ENCODE assay signal across 25 mouse cellular contexts in genomic region chr19:10362473-10363129, GRCm38 (mm10). TPM values are rescaled to one million over a fixed set of nuclear protein-coding genes. Genes with fewer than 3 reads are reported as not detected.
A peak's percentile ranks its signal among the peaks of the same experiment; 100 is the strongest.
DNase-seq lines count a peak whose midpoint lies in the region; ATAC-seq lines count a peak whose summit lies in the region.
"Had no signal": no experiment of that assay in that cellular context is flagged by ENCODE, and none has a peak within 500 bp of the region (broad histone marks: within the 10 kb centered on the region; RNA-seq: fewer than 3 reads in every experiment).

No protein-coding gene starts in this region.

- DNase-seq in kidney, postnatal 14 days: no peak
- DNase-seq in left cerebral cortex, adult 9 months (ENCODE audit: low spot score in 2 of 2): peak; percentile 46 to 47
- no peak for DNase-seq in left cerebral cortex, adult 11 months (ENCODE audit: low spot score)
- peak; percentile 31 to 47 for DNase-seq in frontal cortex, postnatal 10 days (ENCODE audit: low spot score in 2 of 2)
- DNase-seq in right cerebral cortex, postnatal 25 days: peak; percentile 64
- no peak for DNase-seq in cerebellum, postnatal 25 days
- DNase-seq: adrenal gland, postnatal 36 days; cerebellum, adult 11 months; cerebellum, postnatal 10 days; gastrocnemius, adult 2 months; heart, postnatal 4 days; kidney, adult 18-20 months; kidney, postnatal 4 days; liver, postnatal 0 days; spleen, adult 18-20 months had no signal

- no peak overlapping the region for H3K4me3 ChIP-seq in kidney, embryonic 14.5 days (ENCODE audit: low read length)
- no peak overlapping the region for H3K4me3 ChIP-seq in midbrain, embryonic 16.5 days (ENCODE audit: low read depth, low read length)
- H3K4me3 ChIP-seq: embryonic facial prominence, embryonic 12.5 days; gastrocnemius, adult 2 months; limb, embryonic 12.5 days; midbrain, embryonic 12.5 days had no signal

- ATAC-seq in kidney, embryonic 14.5 days (ENCODE audit: low FRiP score, low TSS enrichment): peak; percentile 68
- ATAC-seq in midbrain, embryonic 16.5 days: no peak
- ATAC-seq: inflammation-experienced regulatory T-cells, adult 6 months; liver, postnatal 0 days; lung, postnatal 0 days had no signal

- H3K27me3 ChIP-seq in kidney, embryonic 14.5 days (ENCODE audit: control insufficient read depth, insufficient read depth, low read length): no peaks in the 10 kb centered on the region; the same call in none of the 2 replicates
- no peaks in the 10 kb centered on the region for H3K27me3 ChIP-seq in midbrain, embryonic 16.5 days (ENCODE audit: control insufficient read depth, insufficient read depth, low read depth, low read length)
- H3K27me3 ChIP-seq: embryonic facial prominence, embryonic 12.5 days; midbrain, embryonic 12.5 days had no signal

- H3K9ac ChIP-seq in kidney, embryonic 14.5 days (ENCODE audit: low read depth, low read length): no peak overlapping the region
- H3K9ac ChIP-seq in midbrain, embryonic 16.5 days (ENCODE audit: low read depth, low read length): no peak overlapping the region
- H3K9ac ChIP-seq: embryonic facial prominence, embryonic 12.5 days; hindbrain, embryonic 14.5 days; limb, embryonic 12.5 days; liver, postnatal 0 days; midbrain, embryonic 12.5 days had no signal

- H3K9me3 ChIP-seq in kidney, embryonic 14.5 days (ENCODE audit: control insufficient read depth, low read length): no peaks in the 10 kb centered on the region
- H3K9me3 ChIP-seq in midbrain, embryonic 16.5 days (replicated peaks; ENCODE audit: control insufficient read depth, low read length, poor library complexity, severe bottlenecking): no peaks in the 10 kb centered on the region
- H3K9me3 ChIP-seq: embryonic facial prominence, embryonic 12.5 days; limb, embryonic 12.5 days; midbrain, embryonic 12.5 days had no signal

- peak overlapping the region; percentile 42; the same call in 1 of the 2 replicates for H3K27ac ChIP-seq in kidney, embryonic 14.5 days (ENCODE audit: low read depth, low read length)
- no peak overlapping the region for H3K27ac ChIP-seq in midbrain, embryonic 16.5 days (ENCODE audit: low read length)
- H3K27ac ChIP-seq: embryonic facial prominence, embryonic 12.5 days; gastrocnemius, adult 2 months; hindbrain, embryonic 14.5 days; limb, embryonic 12.5 days; macrophage; midbrain, embryonic 12.5 days had no signal

- H3K4me2 ChIP-seq in kidney, embryonic 14.5 days (replicated peaks; ENCODE audit: low read depth, low read length): no peak overlapping the region
- no peak overlapping the region for H3K4me2 ChIP-seq in midbrain, embryonic 16.5 days (ENCODE audit: low read length)
- H3K4me2 ChIP-seq: embryonic facial prominence, embryonic 12.5 days; hindbrain, embryonic 14.5 days; limb, embryonic 12.5 days; liver, embryonic 11.5 days; midbrain, embryonic 12.5 days had no signal

- no peaks in the 10 kb centered on the region for H3K36me3 ChIP-seq in kidney, embryonic 14.5 days (ENCODE audit: control insufficient read depth, insufficient read depth, low read length)
- H3K36me3 ChIP-seq in midbrain, embryonic 16.5 days (ENCODE audit: control insufficient read depth, insufficient read depth, low read length): no peaks in the 10 kb centered on the region
- H3K36me3 ChIP-seq: embryonic facial prominence, embryonic 12.5 days; limb, embryonic 12.5 days; midbrain, embryonic 12.5 days had no signal

- WGBS in kidney, embryonic 14.5 days: 22% methylated on average over 6 of the region's 6 CpGs
- 65% methylated on average over 6 of the region's 6 CpGs for WGBS in midbrain, embryonic 16.5 days

- H3K4me1 ChIP-seq in kidney, embryonic 14.5 days (ENCODE audit: control insufficient read depth, insufficient read depth, low read length): peaks cover 19% of the 10 kb centered on the region
- H3K4me1 ChIP-seq in midbrain, embryonic 16.5 days (ENCODE audit: control insufficient read depth, insufficient read depth, low read length): no peaks in the 10 kb centered on the region
- H3K4me1 ChIP-seq: embryonic facial prominence, embryonic 12.5 days had no signal

RNA-seq across cellular contexts. Expression of gene Syt7, which starts 26.3 kb away (rescaled TPM):
- 2.1 and 2.3 TPM in 2 replicates for polyA plus RNA-seq in kidney, embryonic 14.5 days (2014; fragmentation: Nextera tagmentation; extraction: Ambion mirVana)
- 13.6 and 15.5 TPM in 2 replicates for polyA plus RNA-seq in midbrain, embryonic 16.5 days (2015; fragmentation: Nextera tagmentation; extraction: Ambion mirVana)
- polyA plus RNA-seq: macrophage had no signal

RNA-seq across cellular contexts. Expression of gene Dagla, which starts 57.9 kb away (rescaled TPM):
- polyA plus RNA-seq in kidney, embryonic 14.5 days (2014; fragmentation: Nextera tagmentation; extraction: Ambion mirVana): 2.2 and 3.0 TPM in 2 replicates
- polyA plus RNA-seq in midbrain, embryonic 16.5 days (2015; fragmentation: Nextera tagmentation; extraction: Ambion mirVana): 11.8 and 14.1 TPM in 2 replicates

Comparison
In these comparisons a context has a peak if more than half of its experiments do, and no peak if none do; other contexts are left out.
1. DNase-seq: peak in left cerebral cortex, adult 9 months (2 of 2), frontal cortex, postnatal 10 days (2 of 2) and right cerebral cortex, postnatal 25 days (single experiment); none in kidney, postnatal 14 days (single experiment), left cerebral cortex, adult 11 months (single experiment) and cerebellum, postnatal 25 days (0 of 2).